Mouse (Mus musculus): ENCODE data around the gene Cstb.

Gene Cstb

DNA sequence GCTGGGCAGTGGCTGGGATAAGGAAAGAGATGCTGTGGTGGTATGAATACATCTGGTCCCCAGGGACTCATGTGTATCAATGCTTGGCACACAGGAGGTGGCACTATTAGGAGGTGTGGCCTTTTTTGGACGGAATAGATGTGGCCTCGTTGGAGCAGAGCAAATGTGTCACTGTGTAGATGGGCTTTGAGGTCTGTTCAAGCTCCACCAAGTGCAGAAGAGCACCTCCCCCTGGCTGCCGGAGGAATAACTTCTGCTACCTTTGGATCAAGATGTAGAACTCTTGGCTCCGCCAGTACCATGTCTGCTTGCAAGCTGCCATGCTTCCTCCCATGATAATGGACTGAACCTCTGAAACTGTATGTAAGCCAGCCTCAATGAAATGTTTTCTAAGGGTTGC, 36.3 kb downstream of the Cstb start:
- DNase-seq (ENCODE audit: low spot score in 2 of 2), result peak in 1 of 2 experiments; percentile 41

GRCm38 (mm10) chr10:78462945-78463768, 37.7 kb downstream of the Cstb start:
- DNase-seq (ENCODE audit: low spot score in 2 of 2), result no peak

- no peak for DNase-seq (ENCODE audit: low spot score in 2 of 2)
Observed at GRCm38 (mm10) chr10:78463769-78464167, 38.3 kb downstream of the Cstb start.

GRCm38 (mm10) chr10:78464201-78464791, 38.8 kb downstream of the Cstb start:
- DNase-seq (ENCODE audit: low spot score in 2 of 2), result no peak

DNA sequence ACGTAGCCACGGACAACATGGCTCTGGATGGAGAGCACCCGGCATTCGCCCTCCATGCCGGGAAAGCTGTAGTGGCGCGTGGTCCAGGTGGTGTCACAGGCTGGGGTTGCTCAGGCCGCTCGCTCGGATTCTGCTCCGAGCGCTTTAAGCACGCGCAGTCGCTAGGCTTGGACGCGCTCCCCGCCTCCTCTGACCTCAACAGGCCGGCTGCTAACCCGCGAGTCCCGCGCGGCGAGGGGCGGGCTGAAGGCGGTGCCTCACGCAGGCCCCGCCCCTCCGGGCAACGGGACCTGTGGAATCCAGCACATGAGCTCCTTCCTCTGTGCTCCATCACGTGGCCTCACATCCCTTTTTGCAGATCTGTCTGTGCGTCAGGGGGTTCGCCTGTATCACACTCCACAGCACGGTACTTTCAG, 39.3 kb downstream of the Cstb start, which contains the start of gene Pdxk:
Gene Pdxk, minus strand, starts transcription at position 184 of the 416 bp plus-strand sequence.
- peak; percentile 75 to 87 for DNase-seq (ENCODE audit: low spot score in 2 of 2)

GRCm38 (mm10) chr10:78465472-78465871, 40.0 kb downstream of the Cstb start:
- no peak for DNase-seq (ENCODE audit: low spot score in 2 of 2)

GRCm38 (mm10) chr10:78466647-78467046, 41.2 kb downstream of the Cstb start:
- DNase-seq (ENCODE audit: low spot score in 2 of 2), result no peak

DNA sequence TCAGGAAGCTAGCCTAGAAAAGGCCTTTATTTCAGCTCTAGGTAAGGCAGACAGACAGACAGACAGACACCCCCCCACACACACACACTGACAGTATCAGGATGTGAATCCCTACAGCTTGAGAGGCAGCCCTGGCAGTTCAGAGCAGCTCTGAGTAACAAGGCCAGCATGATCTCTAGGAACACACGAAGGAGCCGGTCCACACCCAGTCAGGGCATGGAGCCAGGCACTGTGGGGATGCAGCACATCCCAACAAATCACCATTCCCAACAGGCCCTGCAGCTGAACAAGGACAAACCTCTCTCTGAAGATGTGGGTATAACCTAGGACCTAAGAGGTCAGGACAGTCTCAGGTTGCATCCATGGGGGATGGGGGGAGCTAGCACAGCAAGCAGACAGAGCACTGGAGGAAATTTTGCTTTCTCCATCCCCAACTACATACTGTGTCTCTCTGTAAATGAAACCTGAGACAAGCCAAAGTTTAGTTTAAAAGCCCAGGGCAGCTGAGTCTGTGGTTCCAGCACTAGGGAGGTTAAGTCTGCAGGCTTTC, 42.4 kb downstream of the Cstb start:
- no peak for DNase-seq (ENCODE audit: low spot score in 2 of 2)

- no peak for DNase-seq (ENCODE audit: low spot score in 2 of 2)
Observed at GRCm38 (mm10) chr10:78470582-78471313, 45.3 kb downstream of the Cstb start.

DNA sequence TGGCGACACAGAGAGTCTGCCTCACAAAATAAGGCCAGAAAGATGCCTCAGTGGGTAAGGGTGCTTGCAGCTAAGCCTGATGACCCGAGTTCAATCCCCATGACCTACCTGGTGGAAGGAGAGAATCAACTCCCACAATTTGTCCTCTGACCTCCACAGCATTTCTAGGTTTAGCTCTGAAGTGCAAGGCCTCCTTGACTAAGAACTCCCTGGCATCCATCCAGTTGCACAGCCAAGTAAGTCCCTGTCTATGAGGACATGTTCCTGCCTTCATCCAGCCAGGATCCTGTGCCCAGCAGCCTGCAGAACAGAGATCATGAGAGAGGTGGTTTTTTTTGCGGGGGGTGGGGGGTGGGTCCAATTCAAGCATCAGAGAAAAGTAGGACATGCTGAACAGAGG, 46.6 kb downstream of the Cstb start:
- DNase-seq (ENCODE audit: low spot score in 2 of 2), result no peak

- no peak for DNase-seq (ENCODE audit: low spot score in 2 of 2)
Observed at GRCm38 (mm10) chr10:78473434-78473833, 48.0 kb downstream of the Cstb start.

DNA sequence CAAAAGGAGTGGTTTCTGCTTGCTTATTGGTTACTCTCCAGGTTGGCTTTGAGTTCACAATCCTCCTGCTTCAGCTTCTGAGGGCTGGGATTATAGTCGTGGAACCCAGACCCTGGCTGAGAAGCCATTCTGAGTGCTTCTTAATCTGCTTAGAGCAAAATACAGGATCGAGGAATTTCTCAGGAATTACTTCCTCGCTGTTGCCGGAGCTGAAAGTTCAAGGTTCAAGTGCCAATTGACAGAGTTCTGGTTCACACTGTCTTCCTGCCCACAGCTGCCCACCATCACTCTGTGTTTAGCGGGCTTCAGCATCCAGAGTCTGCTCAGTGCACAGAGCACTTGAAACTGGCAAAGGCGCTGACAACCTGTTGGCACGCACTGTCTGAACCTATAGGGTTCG, 49.3 kb downstream of the Cstb start:
- no peak for DNase-seq (ENCODE audit: low spot score in 2 of 2)

DNA sequence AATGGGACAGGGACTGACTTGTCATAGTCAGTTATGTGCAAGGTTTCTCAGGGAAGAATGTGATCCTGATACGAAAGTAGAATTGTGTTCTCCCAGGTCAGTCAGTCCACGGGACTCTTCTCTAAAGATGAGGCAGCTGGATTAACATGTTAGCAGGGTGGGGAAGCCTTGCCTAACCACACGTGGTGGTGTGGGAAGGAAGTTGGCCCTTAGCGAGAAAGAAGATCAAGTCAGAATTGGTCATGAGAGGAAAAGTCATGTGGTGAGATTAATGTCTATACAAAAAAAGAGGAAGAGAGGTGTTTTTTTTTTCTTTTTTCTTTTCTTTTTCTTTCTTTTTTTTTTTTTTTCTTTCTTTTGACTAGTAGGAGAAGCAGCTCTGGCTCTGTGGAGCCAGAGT, 51.4 kb downstream of the Cstb start:
- DNase-seq (ENCODE audit: low spot score in 2 of 2), result no peak

Data from spleen, postnatal 10 days (tissue).